Mouse (Mus musculus) sigmoid colon, adult 10 weeks (tissue): ENCODE measurements around the gene Cfp. TPM values are rescaled to one million over a fixed set of nuclear protein-coding genes. Genes with fewer than 3 reads are reported as not detected.

ENCODE experiments used
- polyA plus RNA-seq: library from polyadenylated mRNA; stranded (reverse); fragments of 350-450 nt; fragmentation: Illumina TruSeq; extraction: RNeasy Lipid Tissue Mini Kit (QIAGEN cat#74804); gene quantifications from one replicate; pipeline ENCODE4 v1.2.3, GENCODE M21; 2014; ENCODE audit warnings: low read depth, low replicate concordance

Cfp gene
- 2.5 TPM for polyA plus RNA-seq

GRCm38 (mm10) chrX:20931364-20931763 lies at the start of gene Cfp:
Cfp (minus strand) TSS chrX:20931555.

GRCm38 (mm10) chrX:20961477-20962378 lies 30.4 kb upstream of the Cfp start, which contains the start of gene Uxt:
Uxt (minus strand) TSS chrX:20962017.

GRCm38 (mm10) chrX:20950191-20950880 lies 19.0 kb upstream of the Cfp start, which contains the start of gene Elk1:
Elk1 (minus strand) TSS chrX:20950608.

GRCm38 (mm10) chrX:20920844-20921364 lies 10.5 kb downstream of the Cfp start, which contains the start of gene Syn1:
Syn1 (minus strand) TSS chrX:20921004.

Other genes with a start within 250 kb of the Cfp start
- gene Cdk16, start 243.6 kb downstream of the Cfp start, polyA plus RNA-seq, result 23.7 TPM
- 2.7 TPM for gene Usp11, start 227.6 kb downstream of the Cfp start, polyA plus RNA-seq
- 103 TPM for gene Araf, start 133.7 kb downstream of the Cfp start, polyA plus RNA-seq
- gene Timp1, start 61.4 kb downstream of the Cfp start, polyA plus RNA-seq, result not detected
- gene Syn1, start 10.6 kb downstream of the Cfp start, polyA plus RNA-seq, result 3.0 TPM
- gene Elk1, start 19.1 kb upstream of the Cfp start, polyA plus RNA-seq, result 7.0 TPM
- gene Uxt, start 30.5 kb upstream of the Cfp start, polyA plus RNA-seq, result 22.0 TPM
- gene Zfp182, start 130.8 kb upstream of the Cfp start, polyA plus RNA-seq, result 69.1 TPM
- not detected for gene Spaca5, start 136.9 kb upstream of the Cfp start, polyA plus RNA-seq
- gene Zfp300, start 158.0 kb upstream of the Cfp start, polyA plus RNA-seq, result 2.0 TPM
- gene Ssxa1, start 184.3 kb upstream of the Cfp start, polyA plus RNA-seq, result not detected
- not detected for gene Gm21876, start 244.1 kb upstream of the Cfp start, polyA plus RNA-seq